Mouse (Mus musculus): ENCODE results near the gene Tmem130. TPM values are rescaled to one million over a fixed set of nuclear protein-coding genes. Genes with fewer than 3 reads are reported as not detected.

Gene Tmem130
- polyA plus RNA-seq, 1 experiment from 2014 or later: 2.7 TPM

DNA sequence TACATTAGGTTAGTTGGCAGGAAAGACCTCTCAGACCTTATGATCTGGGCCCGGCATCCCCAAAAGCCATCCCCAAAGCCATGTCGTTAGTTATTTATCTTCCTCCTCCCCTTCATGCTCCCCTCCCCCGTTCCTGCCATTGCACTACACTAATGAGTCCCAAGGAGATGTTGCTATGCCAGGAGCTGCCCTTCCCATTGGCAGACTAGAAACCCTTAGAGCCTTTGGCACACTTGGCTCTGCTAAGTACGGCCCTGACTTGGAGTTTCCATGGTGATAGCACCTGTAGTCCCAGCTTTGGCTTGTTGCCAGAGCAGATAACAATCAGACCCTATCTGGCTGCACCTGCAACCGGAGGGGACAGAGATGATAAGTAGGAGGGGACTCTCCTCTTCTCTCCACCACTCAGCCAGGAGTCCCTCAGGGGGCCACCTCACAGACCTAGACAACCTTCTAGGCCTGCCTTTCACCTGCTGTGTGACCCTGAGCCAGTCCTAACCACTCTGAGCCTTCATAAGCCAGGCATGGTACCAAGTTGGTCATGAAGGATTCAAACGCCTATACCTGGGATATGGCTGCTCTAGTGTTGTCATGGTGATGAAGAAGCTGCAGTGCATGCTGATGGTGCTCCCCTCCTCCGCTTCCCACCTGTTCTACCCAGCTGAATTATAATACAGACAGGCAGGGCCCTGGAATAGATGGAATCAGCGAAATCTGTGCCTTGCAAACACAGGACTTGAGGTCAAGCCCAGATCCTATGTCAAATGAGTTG lies 66.1 kb downstream of the Tmem130 start:
- ATAC-seq (ENCODE audit: low read depth): peak; percentile 88
- WGBS: 74% methylated on average over 8 of the region's 8 CpGs

DNA sequence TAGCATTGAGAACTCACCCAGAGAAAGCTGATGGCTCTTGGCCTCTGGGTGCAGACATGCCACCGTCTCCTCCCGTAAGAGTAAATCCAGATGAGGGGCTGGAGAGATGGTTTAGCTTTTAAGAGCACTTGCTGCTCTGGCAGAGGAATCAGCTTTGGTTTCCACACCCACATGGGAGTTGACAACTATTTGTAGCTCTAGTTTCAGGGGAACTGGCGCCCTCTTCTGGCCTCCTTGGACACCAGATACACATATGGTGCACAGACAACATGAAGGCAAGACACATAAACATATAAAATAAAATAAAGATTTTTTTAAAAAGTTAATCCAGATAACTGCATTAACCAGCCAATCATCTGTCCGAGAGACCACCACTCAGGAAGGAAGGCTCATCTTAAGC lies 67.5 kb downstream of the Tmem130 start:
- no peak overlapping the region for H3K4me2 ChIP-seq (ENCODE audit: low read depth, low read length)
- WGBS: 70% methylated on average over 4 of the region's 4 CpGs
- no peak for DNase-seq (ENCODE audit: low spot score)
- H3K27me3 ChIP-seq (replicated peaks; ENCODE audit: control insufficient read depth, insufficient read depth, low read length): no peaks in the 10 kb centered on the region
- no peak overlapping the region for H3K9ac ChIP-seq (ENCODE audit: low read depth, low read length)
- no peak overlapping the region for H3K27ac ChIP-seq (replicated peaks; ENCODE audit: low read depth, low read length)
- no peak for ATAC-seq (ENCODE audit: low read depth)
- H3K9me3 ChIP-seq (ENCODE audit: control insufficient read depth, low read length): no peaks in the 10 kb centered on the region
- peaks cover 1% of the 10 kb centered on the region; the same call in 1 of the 2 replicates for H3K4me1 ChIP-seq (ENCODE audit: control insufficient read depth, insufficient read depth, low read length)
- no peaks in the 10 kb centered on the region for H3K36me3 ChIP-seq (ENCODE audit: control insufficient read depth, insufficient read depth, low read length)
- no peak overlapping the region for H3K4me3 ChIP-seq (ENCODE audit: low read depth, low read length)

More for the DNA sequence above, 66.1 kb downstream of the Tmem130 start:
- no peaks in the 10 kb centered on the region for H3K9me3 ChIP-seq (ENCODE audit: control insufficient read depth, low read length)
- no peaks in the 10 kb centered on the region for H3K4me1 ChIP-seq (ENCODE audit: control insufficient read depth, insufficient read depth, low read length)
- H3K4me3 ChIP-seq (ENCODE audit: low read depth, low read length): no peak overlapping the region
- no peak overlapping the region for H3K27ac ChIP-seq (replicated peaks; ENCODE audit: low read depth, low read length)
- H3K9ac ChIP-seq (ENCODE audit: low read depth, low read length): no peak overlapping the region
- no peak overlapping the region for H3K4me2 ChIP-seq (ENCODE audit: low read depth, low read length)
- H3K27me3 ChIP-seq (replicated peaks; ENCODE audit: control insufficient read depth, insufficient read depth, low read length): no peaks in the 10 kb centered on the region
- H3K36me3 ChIP-seq (ENCODE audit: control insufficient read depth, insufficient read depth, low read length): no peaks in the 10 kb centered on the region
- peak; percentile 58 for DNase-seq (ENCODE audit: low spot score)

DNA sequence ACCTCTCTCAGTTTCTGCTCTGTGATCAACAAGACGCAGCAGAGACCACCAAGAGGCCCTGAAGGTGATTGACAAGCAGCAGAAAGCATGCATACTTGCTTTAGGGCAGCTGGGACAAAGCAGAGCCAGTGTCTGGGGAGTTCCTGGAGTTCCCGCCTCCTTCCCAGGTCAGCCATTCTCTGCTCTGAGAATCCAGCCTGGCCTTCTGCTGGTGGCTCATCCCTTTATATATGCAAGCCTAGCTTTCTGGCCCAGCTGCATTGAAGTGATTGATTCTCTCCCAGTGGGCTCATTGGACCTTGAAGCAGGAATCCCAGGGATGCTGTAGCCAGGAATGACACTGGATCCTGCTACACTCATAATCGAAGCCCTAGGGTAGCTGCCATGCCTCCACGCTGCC lies 70.2 kb downstream of the Tmem130 start:
- Histone ChIP-seq H3K4me3 (ENCODE audit: low read depth, low read length) (no peak overlapping the region), H3K36me3 (ENCODE audit: control insufficient read depth, insufficient read depth, low read length) (no peaks in the 10 kb centered on the region), H3K4me1 (ENCODE audit: control insufficient read depth, insufficient read depth, low read length) (peaks cover 16% of the 10 kb centered on the region), H3K27ac (replicated peaks; ENCODE audit: low read depth, low read length) (no peak overlapping the region), H3K27me3 (replicated peaks; ENCODE audit: control insufficient read depth, insufficient read depth, low read length) (no peaks in the 10 kb centered on the region), H3K4me2 (ENCODE audit: low read depth, low read length) (no peak overlapping the region), H3K9ac (ENCODE audit: low read depth, low read length) (no peak overlapping the region), H3K9me3 (ENCODE audit: control insufficient read depth, low read length) (no peaks in the 10 kb centered on the region)
- ATAC-seq (ENCODE audit: low read depth): no peak
- DNase-seq (ENCODE audit: low spot score): peak; percentile 30
- WGBS: 31% methylated on average over 4 of the region's 4 CpGs

GRCm38 (mm10) chr5:144688371-144688770 lies 73.2 kb downstream of the Tmem130 start:
- H3K27ac ChIP-seq (replicated peaks; ENCODE audit: low read depth, low read length): 0 out of 2 replicates have a peak overlapping the region, but pooled peaks have one; percentile 10
- 25% methylated on average over 4 of the region's 4 CpGs for WGBS

More at GRCm38 (mm10) chr5:144688371-144688770, 73.2 kb downstream of the Tmem130 start:
- no peaks in the 10 kb centered on the region for H3K9me3 ChIP-seq (ENCODE audit: control insufficient read depth, low read length)
- H3K36me3 ChIP-seq (ENCODE audit: control insufficient read depth, insufficient read depth, low read length): no peaks in the 10 kb centered on the region
- H3K27me3 ChIP-seq (replicated peaks; ENCODE audit: control insufficient read depth, insufficient read depth, low read length): no peaks in the 10 kb centered on the region
- H3K4me1 ChIP-seq (ENCODE audit: control insufficient read depth, insufficient read depth, low read length): peaks cover 16% of the 10 kb centered on the region
- DNase-seq (ENCODE audit: low spot score): peak; percentile 82
- H3K9ac ChIP-seq (ENCODE audit: low read depth, low read length): no peak overlapping the region
- H3K4me3 ChIP-seq (ENCODE audit: low read depth, low read length): no peak overlapping the region
- ATAC-seq (ENCODE audit: low read depth): no peak
- no peak overlapping the region for H3K4me2 ChIP-seq (ENCODE audit: low read depth, low read length)

Other genes starting within 250 kb of the Tmem130 start
- 1.4 and 1.7 TPM in 2 replicates for gene Nptx2, start 215.9 kb downstream of the Tmem130 start, polyA plus RNA-seq (2014; fragmentation: Nextera tagmentation; extraction: Ambion mirVana)
- gene Trrap, start 5.9 kb upstream of the Tmem130 start, polyA plus RNA-seq (2014; fragmentation: Nextera tagmentation; extraction: Ambion mirVana): 68.8 and 75.4 TPM in 2 replicates
- 19.9 and 21.1 TPM in 2 replicates for gene Smurf1, start 204.0 kb upstream of the Tmem130 start, polyA plus RNA-seq (2014; fragmentation: Nextera tagmentation; extraction: Ambion mirVana)